Mouse (Mus musculus) heart, postnatal 0 days (tissue): ENCODE measurements at regions not wholly inside any gene's neighbourhood (a gene's known extent, or its start where the extent isn't known, plus 50 kb on each side); places are given as distances from the start of the nearest gene placed in this dataset.

Source experiments
- ATAC-seq: fragments of 200-750 bp; cut with Nextera tagmentation; 2 replicates; pipeline ENCODE4 v1.8.0; 2017; ENCODE audit warnings: low read depth, moderate number of reproducible peaks, moderate library complexity; ENCODE audit not compliant: insufficient read depth
- DNase-seq: peaks from one replicate; pipeline ENCODE4 v3.0.0-alpha.2; 2016; ENCODE audit warnings: low spot score
- H3K27ac ChIP-seq: fragments of 300-500 bp; sonication (generic); 2 replicates; pipeline ENCODE4 v1.5.1; 2014; ENCODE audit warnings: low read depth, mild to moderate bottlenecking
- H3K27me3 ChIP-seq: fragments of 300-500 bp; sonication (generic); 2 replicates; pipeline ENCODE4 v1.6.1; 2014; ENCODE audit warnings: low read length, mixed read lengths; ENCODE audit not compliant: control insufficient read depth, insufficient read depth
- H3K36me3 ChIP-seq: fragments of 300-500 bp; sonication (generic); replicated peaks from 2 replicates; pipeline ENCODE4 v1.6.1; 2014; ENCODE audit warnings: low read length, mixed read lengths; ENCODE audit not compliant: control insufficient read depth, insufficient read depth
- H3K4me1 ChIP-seq: fragments of 300-500 bp; sonication (generic); 2 replicates; pipeline ENCODE4 v1.6.1; 2014; ENCODE audit warnings: antibody characterized with exemption; ENCODE audit not compliant: control insufficient read depth, insufficient read depth
- H3K4me2 ChIP-seq: fragments of 300-500 bp; sonication (generic); 2 replicates; pipeline ENCODE4 v1.6.1; 2014; ENCODE audit warnings: low read depth, mild to moderate bottlenecking, low read length, moderate library complexity
- H3K4me3 ChIP-seq: fragments of 300-500 bp; sonication (generic); 2 replicates; pipeline ENCODE4 v1.5.1; 2014; ENCODE audit warnings: low read depth, low read length
- H3K9ac ChIP-seq: fragments of 300-500 bp; sonication (generic); replicated peaks from 2 replicates; pipeline ENCODE4 v1.6.1; 2014; ENCODE audit warnings: low read depth, low read length, mixed read lengths
- H3K9me3 ChIP-seq: fragments of 300-500 bp; sonication (generic); replicated peaks from 2 replicates; pipeline ENCODE4 v1.6.1; 2016; ENCODE audit warnings: low read length; ENCODE audit not compliant: control insufficient read depth
- CTCF ChIP-seq: IDR thresholded peaks from 2 replicates; pipeline ENCODE4 v1.5.1; 2016; ENCODE audit warnings: antibody characterized with exemption, control low read depth, low read depth
- EP300 ChIP-seq: IDR thresholded peaks from 2 replicates; pipeline ENCODE4 v1.6.1; 2016; ENCODE audit warnings: antibody characterized with exemption, low read depth
- WGBS: fragments of 180-500 bp; shearing (Covaris S2); extraction: QIAGEN DNeasy Blood & Tissue Kit; methylation state at CpG from one replicate; pipeline ENCODE4 v1.1.7; 2014; 5-methylcytosine and 5-hydroxymethylcytosine counted together

GRCm38 (mm10) chr14:105417967-105418366, 159.6 kb downstream of the Ndfip2 start:
- no peak overlapping the region for H3K27ac ChIP-seq
- TF ChIP-seq EP300 = no peak
- TF ChIP-seq CTCF = no peak
- no peaks in the 10 kb centered on the region for H3K4me1 ChIP-seq
- no peak for DNase-seq
- H3K9me3 ChIP-seq = no peaks in the 10 kb centered on the region
- no peaks in the 10 kb centered on the region for H3K36me3 ChIP-seq
- no peak overlapping the region for H3K4me2 ChIP-seq
- no peak for ATAC-seq
- H3K9ac ChIP-seq = no peak overlapping the region
- no peaks in the 10 kb centered on the region for H3K27me3 ChIP-seq
- H3K4me3 ChIP-seq = no peak overlapping the region
- 71% methylated on average over 4 of the region's 4 CpGs for WGBS

DNA sequence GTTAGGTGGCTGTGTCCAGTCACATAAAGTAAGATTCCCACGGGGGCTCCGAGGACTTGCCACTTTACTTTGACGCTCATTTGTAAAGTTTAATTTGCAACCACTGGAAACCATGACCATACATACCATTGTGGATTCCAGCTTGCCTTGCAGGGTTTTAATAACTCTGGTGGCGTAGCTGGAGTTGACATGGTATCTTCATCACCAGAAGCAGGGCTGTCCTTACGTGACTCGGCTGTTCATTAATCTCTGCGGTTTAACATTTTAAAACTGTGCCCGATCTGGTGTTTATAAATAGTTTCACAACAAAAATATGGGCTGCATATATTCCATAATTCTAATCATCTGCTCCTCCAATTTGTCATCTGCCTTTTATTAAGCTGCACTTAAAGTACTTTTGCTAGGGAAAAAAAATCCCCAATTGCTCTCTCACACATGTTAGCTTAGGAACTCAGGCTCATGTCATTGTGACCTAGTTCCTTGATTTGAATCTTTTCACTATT, 159.1 kb downstream of the Ndfip2 start:
- no peak overlapping the region for H3K9ac ChIP-seq
- 82% methylated on average over 8 of the region's 8 CpGs for WGBS
- no peak for ATAC-seq
- no peak for TF ChIP-seq EP300
- no peak for DNase-seq
- no peak overlapping the region for H3K4me3 ChIP-seq
- H3K27ac ChIP-seq = no peak overlapping the region
- H3K27me3 ChIP-seq = no peaks in the 10 kb centered on the region
- H3K9me3 ChIP-seq = no peaks in the 10 kb centered on the region
- no peak overlapping the region for H3K4me2 ChIP-seq
- H3K4me1 ChIP-seq = no peaks in the 10 kb centered on the region
- no peaks in the 10 kb centered on the region for H3K36me3 ChIP-seq

GRCm38 (mm10) chr14:105416964-105417363, 158.6 kb downstream of the Ndfip2 start:
- no peaks in the 10 kb centered on the region for H3K27me3 ChIP-seq
- no peaks in the 10 kb centered on the region for H3K36me3 ChIP-seq
- no peaks in the 10 kb centered on the region for H3K9me3 ChIP-seq
- H3K9ac ChIP-seq = no peak overlapping the region
- H3K4me1 ChIP-seq = no peaks in the 10 kb centered on the region
- no peak overlapping the region for H3K4me2 ChIP-seq
- H3K27ac ChIP-seq = no peak overlapping the region
- DNase-seq = no peak
- H3K4me3 ChIP-seq = no peak overlapping the region
- no peak for TF ChIP-seq CTCF
- TF ChIP-seq EP300 = no peak
- no peak for ATAC-seq
- WGBS = 76% methylated on average over 7 of the region's 7 CpGs

GRCm38 (mm10) chr14:105404662-105405061, 146.3 kb downstream of the Ndfip2 start:
- DNase-seq (no peak), ATAC-seq (0 out of 2 replicates have a peak, but pooled peaks have one; percentile 10)
- Histone ChIP-seq H3K9me3 (no peaks in the 10 kb centered on the region), H3K27me3 (no peaks in the 10 kb centered on the region), H3K4me1 (peaks cover 17% of the 10 kb centered on the region), H3K4me2 (0 out of 2 replicates have a peak overlapping the region, but pooled peaks have one; percentile 38), H3K4me3 (no peak overlapping the region), H3K36me3 (no peaks in the 10 kb centered on the region), H3K9ac (no peak overlapping the region), H3K27ac (peak overlapping the region; percentile 59)
- WGBS = 62% methylated on average over 2 of the region's 2 CpGs
- TF ChIP-seq EP300 (no peak), CTCF (no peak)

GRCm38 (mm10) chr14:105404241-105404640, 145.9 kb downstream of the Ndfip2 start:
- Histone ChIP-seq H3K4me1 (peaks cover 17% of the 10 kb centered on the region), H3K27ac (peak overlapping the region; percentile 59), H3K4me2 (peak overlapping the region; percentile 38; the same call in 1 of the 2 replicates), H3K27me3 (no peaks in the 10 kb centered on the region), H3K36me3 (no peaks in the 10 kb centered on the region), H3K4me3 (no peak overlapping the region), H3K9me3 (no peaks in the 10 kb centered on the region), H3K9ac (no peak overlapping the region)
- DNase-seq (peak; percentile 95), ATAC-seq (peak; percentile 94)
- WGBS = 29% methylated on average over 6 of the region's 6 CpGs
- no peak for TF ChIP-seq CTCF
- peak; percentile 87 for TF ChIP-seq EP300

DNA sequence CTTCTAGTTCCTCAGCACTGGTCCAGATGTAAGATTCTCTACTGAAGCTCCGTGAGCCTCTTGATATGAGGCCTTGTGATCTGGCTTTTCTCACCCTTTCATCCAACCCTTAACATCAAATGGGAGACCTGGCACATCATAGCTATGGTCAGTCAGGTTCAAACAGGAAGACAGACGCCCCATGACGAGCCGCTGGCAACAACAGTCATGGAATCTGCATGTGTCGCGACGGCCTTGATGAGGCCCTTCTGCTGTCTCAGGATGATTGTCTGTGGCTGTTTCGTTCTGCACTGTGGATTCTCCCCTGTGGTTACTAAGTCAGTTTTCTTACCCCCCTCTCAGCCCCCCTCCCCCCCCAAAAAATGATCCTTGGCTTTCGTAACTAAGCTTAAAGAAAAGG, 144.9 kb downstream of the Ndfip2 start:
- peak overlapping the region; percentile 59 for H3K27ac ChIP-seq
- WGBS = 42% methylated on average over 9 of the region's 9 CpGs
- DNase-seq (peak; percentile 39), ATAC-seq (peak; percentile 24)
- no peak overlapping the region for H3K4me3 ChIP-seq
- no peaks in the 10 kb centered on the region for H3K36me3 ChIP-seq
- H3K27me3 ChIP-seq = no peaks in the 10 kb centered on the region
- H3K4me1 ChIP-seq = peaks cover 17% of the 10 kb centered on the region
- no peak overlapping the region for H3K4me2 ChIP-seq
- no peak overlapping the region for H3K9ac ChIP-seq
- TF ChIP-seq CTCF (no peak), EP300 (no peak)
- no peaks in the 10 kb centered on the region for H3K9me3 ChIP-seq
